Mouse (Mus musculus) spleen, postnatal 10 days (tissue): ENCODE results near the gene Irf2bp1.

Experiments used
- DNase-seq, 2 experiments: peaks; one replicate each; pipeline ENCODE4 v3.0.0; 2021 to 2022; ENCODE audit warnings: low spot score in 2 of 2

Gene Irf2bp1

GRCm38 (mm10) chr7:19028067-19028466 lies 24.2 kb downstream of the Irf2bp1 start:
- no peak for DNase-seq

- peak; percentile 48 to 77 for DNase-seq
Observed at GRCm38 (mm10) chr7:19029084-19029653, 25.3 kb downstream of the Irf2bp1 start.

- no peak for DNase-seq
Observed at GRCm38 (mm10) chr7:19031641-19032040, 27.8 kb downstream of the Irf2bp1 start.

- no peak for DNase-seq
Observed at GRCm38 (mm10) chr7:19044616-19045015, 40.8 kb downstream of the Irf2bp1 start.

- DNase-seq: no peak
Observed at GRCm38 (mm10) chr7:19046286-19047069, 42.6 kb downstream of the Irf2bp1 start.

GRCm38 (mm10) chr7:19048006-19048527 lies 44.2 kb downstream of the Irf2bp1 start:
- DNase-seq: no peak

GRCm38 (mm10) chr7:19049252-19049651 lies 45.4 kb downstream of the Irf2bp1 start:
- DNase-seq: no peak

- DNase-seq: no peak
Observed at GRCm38 (mm10) chr7:19050172-19050571, 46.3 kb downstream of the Irf2bp1 start.

GRCm38 (mm10) chr7:19051161-19051560 lies 47.3 kb downstream of the Irf2bp1 start:
- no peak for DNase-seq

- no peak for DNase-seq
Observed at GRCm38 (mm10) chr7:19052345-19053135, 48.7 kb downstream of the Irf2bp1 start.

- no peak for DNase-seq
Observed at GRCm38 (mm10) chr7:19053136-19053532, 49.3 kb downstream of the Irf2bp1 start.

GRCm38 (mm10) chr7:19054047-19054776 lies 50.4 kb downstream of the Irf2bp1 start, which contains the start of gene Rsph6a:
Rsph6a (plus strand) TSS chr7:19054690.
- peak in 1 of 2 experiments; percentile 62 for DNase-seq

GRCm38 (mm10) chr7:19054777-19055076 lies 50.9 kb downstream of the Irf2bp1 start:
- no peak for DNase-seq

GRCm38 (mm10) chr7:19055108-19055507 lies 51.3 kb downstream of the Irf2bp1 start:
- DNase-seq: no peak
